Mouse (Mus musculus): ENCODE results near the gene Nudt17.

GRCm38 (mm10) chr3:96733984-96734383 lies 25.6 kb upstream of the Nudt17 start:
- TF ChIP-seq GATA1 (IDR thresholded peaks at IDR 0.05; ENCODE audit: borderline replicate concordance, low read length) = no peak
- no peak for TF ChIP-seq FLI1 (IDR thresholded peaks at IDR 0.05; ENCODE audit: low read length)

Measured in megakaryocyte, embryonic 14.5 days (primary cell).